Mouse (Mus musculus) naive thymus-derived CD4-positive, alpha-beta T cell, adult 2 months (primary cell): ENCODE measurements around the gene Plg.

Experiments
- DNase-seq: peaks from one replicate; pipeline ENCODE4 v3.0.0-alpha.2; 2011; ENCODE audit warnings: low read depth

Plg gene

GRCm38 (mm10) chr17:12455143-12455790, 76.9 kb downstream of the Plg start:
- DNase-seq: peak; percentile 35

DNA sequence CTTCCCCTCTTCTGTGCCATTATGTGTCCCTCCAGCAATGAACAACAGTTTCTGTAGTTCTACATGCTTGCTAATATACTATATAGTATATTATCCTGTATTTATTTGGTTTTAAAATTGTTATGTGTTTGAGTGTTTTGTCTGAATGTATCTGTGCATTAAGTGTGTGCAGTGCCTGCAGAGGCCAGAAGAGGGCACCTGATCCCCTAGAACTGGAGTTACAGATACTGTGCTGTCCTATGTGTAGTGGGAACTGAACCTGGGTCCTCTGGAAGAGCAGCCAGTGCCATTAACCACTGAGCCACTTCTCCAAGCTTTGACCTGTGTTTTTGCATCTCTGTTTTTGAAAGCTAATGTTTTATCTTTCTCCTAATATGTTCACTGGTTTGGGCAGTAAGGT, 82.8 kb downstream of the Plg start:
- no peak for DNase-seq

DNA sequence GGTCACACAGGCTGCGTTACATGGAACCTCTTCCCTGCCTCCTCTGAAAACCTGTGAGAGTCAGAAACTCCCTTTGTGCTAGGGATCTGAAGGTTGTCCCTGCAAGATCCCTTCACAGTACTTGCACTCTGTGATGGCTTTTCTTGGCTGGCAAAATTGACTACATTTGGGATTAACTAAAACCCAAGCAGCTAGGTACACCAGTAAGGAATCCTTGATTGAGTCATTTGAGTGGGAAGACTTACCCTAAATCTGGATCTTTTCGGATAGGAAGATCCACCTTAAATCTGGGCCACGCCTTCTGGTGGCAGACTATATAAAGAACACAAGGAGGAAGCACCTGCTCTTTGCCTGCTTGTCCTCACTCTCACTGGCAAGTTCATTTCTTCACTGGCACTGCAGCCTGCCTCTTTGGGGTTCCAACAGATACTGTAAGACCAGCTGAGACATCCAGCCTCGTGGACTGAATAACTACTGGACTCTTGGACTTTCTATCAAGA, 88.1 kb downstream of the Plg start:
- no peak for DNase-seq

DNA sequence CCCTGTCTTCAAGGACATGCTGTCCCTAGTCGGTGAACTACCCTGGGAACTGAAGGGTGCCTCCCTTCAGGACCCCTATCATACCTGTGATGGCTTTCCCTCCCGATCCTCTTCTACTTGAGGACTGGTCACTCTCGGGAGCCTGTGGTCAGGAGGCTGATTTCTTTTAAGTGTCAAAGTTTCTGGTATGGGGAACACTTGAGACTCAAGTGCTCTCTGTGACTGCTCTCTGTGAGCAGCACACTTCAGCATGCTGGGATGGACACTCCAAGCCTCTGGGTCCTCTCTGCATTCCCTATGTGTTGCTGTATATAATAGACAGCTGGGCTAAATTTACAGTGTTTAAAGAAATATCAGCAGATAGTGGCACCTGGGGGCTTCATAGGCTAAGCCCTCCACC, 89.2 kb downstream of the Plg start:
- DNase-seq: no peak

- DNase-seq: no peak
Observed at GRCm38 (mm10) chr17:12468745-12469144, 90.3 kb downstream of the Plg start.
